Mouse (Mus musculus): ENCODE data around the gene Vegfb. TPM values are rescaled to one million over a fixed set of nuclear protein-coding genes. Genes with fewer than 3 reads are reported as not detected.
A peak's percentile ranks its signal among the peaks of the same experiment; 100 is the strongest.

The Vegfb gene
- polyA plus RNA-seq, 1 experiment from 2014 or later = 153 TPM

DNA sequence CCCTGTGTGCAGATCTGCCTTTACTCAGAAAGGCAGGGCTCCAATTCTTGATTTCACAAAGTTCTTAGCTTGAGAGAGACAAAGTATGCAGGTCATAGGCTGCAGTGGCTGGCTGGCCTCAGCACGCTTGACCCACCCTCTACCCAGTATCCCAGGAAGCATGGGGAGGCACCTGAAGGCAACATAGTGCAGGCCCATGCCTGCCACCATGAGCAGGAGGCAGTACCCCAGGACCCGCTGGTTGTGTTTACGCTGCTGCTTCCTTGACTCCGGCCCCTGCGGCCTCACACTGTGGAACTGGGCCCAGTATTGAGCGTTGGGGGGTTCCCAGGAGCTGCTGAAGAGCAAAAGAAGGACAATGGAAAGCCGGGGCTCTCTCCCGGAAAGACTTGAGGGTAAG, 1.8 kb upstream of the Vegfb start:
- no peak overlapping the region for H3K4me3 ChIP-seq (ENCODE audit: control insufficient read depth in 1 of 2, insufficient read depth in 1 of 2, low read depth in 1 of 2, low read length in 2 of 2)
- H3K4me2 ChIP-seq (ENCODE audit: low read length) = no peak overlapping the region
- no peak overlapping the region for H3K9ac ChIP-seq (ENCODE audit: low read length)
- H3K27me3 ChIP-seq (ENCODE audit: control insufficient read depth, insufficient read depth, low read length) = no peaks in the 10 kb centered on the region
- peaks cover 25% of the 10 kb centered on the region for H3K36me3 ChIP-seq (ENCODE audit: control insufficient read depth, insufficient read depth, low read length)
- H3K4me1 ChIP-seq (ENCODE audit: control insufficient read depth in 2 of 2, insufficient read depth in 2 of 2, low read length in 2 of 2) = peaks cover 16 to 30% of the 10 kb centered on the region in 2 experiments
- WGBS = 90% methylated on average over 8 of the region's 8 CpGs
- no peaks in the 10 kb centered on the region for H3K9me3 ChIP-seq (ENCODE audit: control insufficient read depth, low read length)
- ATAC-seq (ENCODE audit: insufficient number of reproducible peaks, insufficient read depth, low FRiP score, low read depth) = no peak
- no peak overlapping the region for H3K27ac ChIP-seq (replicated peaks in 1 of 2; ENCODE audit: control insufficient read depth in 1 of 2, insufficient read depth in 1 of 2, low read depth in 2 of 2, low read length in 2 of 2)

DNA sequence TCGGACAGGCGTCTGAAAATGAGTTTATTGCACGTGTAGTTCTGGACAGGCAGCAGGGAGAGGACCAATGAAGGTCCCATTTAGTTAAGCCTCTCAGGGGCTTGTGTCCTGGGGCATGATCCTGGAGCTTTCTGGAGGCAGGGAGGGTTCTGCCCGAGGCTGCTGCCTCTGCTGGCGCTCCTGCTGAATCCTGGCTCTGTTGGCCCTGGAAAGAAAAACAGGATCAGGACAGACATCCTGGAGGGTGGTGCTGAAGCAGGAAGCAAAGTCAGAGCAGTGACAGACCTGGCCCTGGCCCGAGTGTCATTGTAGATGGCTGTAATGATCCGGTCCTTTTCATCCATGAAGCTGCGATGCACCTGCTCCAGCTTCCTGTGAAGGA, 444 bp upstream of the Vegfb start:
- peak overlapping the region; percentile 91 to 98 for H3K27ac ChIP-seq (replicated peaks in 1 of 2; ENCODE audit: control insufficient read depth in 1 of 2, insufficient read depth in 1 of 2, low read depth in 2 of 2, low read length in 2 of 2)
- H3K36me3 ChIP-seq (ENCODE audit: control insufficient read depth, insufficient read depth, low read length) = peaks cover 33% of the 10 kb centered on the region
- H3K4me1 ChIP-seq (ENCODE audit: control insufficient read depth in 2 of 2, insufficient read depth in 2 of 2, low read length in 2 of 2) = peaks cover 12 to 24% of the 10 kb centered on the region in 2 experiments
- 7% methylated on average over 8 of the region's 8 CpGs for WGBS
- no peak; the same call in 1 of the 2 replicates for ATAC-seq (ENCODE audit: insufficient number of reproducible peaks, insufficient read depth, low FRiP score, low read depth)
- H3K4me2 ChIP-seq (ENCODE audit: low read length) = peak overlapping the region; percentile 75
- H3K27me3 ChIP-seq (ENCODE audit: control insufficient read depth, insufficient read depth, low read length) = no peaks in the 10 kb centered on the region
- no peaks in the 10 kb centered on the region for H3K9me3 ChIP-seq (ENCODE audit: control insufficient read depth, low read length)
- peak overlapping the region; percentile 69 to 81 for H3K4me3 ChIP-seq (ENCODE audit: control insufficient read depth in 1 of 2, insufficient read depth in 1 of 2, low read depth in 1 of 2, low read length in 2 of 2)
- H3K9ac ChIP-seq (ENCODE audit: low read length) = peak overlapping the region; percentile 90

DNA sequence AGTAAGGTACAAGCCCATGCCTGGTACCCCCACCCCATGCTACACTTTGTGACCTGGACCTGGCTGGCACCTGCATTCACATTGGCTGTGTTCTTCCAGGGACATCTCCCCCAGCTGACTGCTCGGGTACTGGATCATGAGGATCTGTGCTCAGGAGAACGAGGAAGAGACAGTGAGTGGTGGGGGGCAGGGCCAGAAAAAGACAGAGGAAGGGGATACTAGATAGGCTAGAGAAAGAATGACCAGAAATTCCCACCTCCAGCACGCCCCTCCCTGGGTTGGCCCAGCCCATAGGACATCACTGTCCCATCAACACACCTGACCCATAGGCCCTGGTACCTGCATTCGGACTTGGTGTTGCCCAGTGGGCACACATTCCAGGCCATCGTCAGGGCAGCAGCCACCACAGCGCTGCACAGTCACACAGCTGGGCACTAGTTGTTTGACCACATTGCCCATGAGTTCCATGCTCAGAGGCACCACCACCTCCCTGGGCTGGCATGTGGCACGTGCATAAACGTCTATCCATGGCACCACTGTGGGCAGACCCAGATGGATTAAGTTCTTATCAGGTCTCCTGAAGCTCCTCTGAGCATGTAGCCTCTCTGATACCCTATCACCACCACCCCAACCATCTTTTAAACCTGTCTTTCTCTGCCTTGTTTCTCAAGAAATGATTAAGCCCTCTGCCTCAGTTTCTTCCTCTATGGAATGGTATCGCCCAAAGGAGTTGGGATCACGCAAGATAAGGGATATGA, 1.3 kb downstream of the Vegfb start:
- H3K27ac ChIP-seq (replicated peaks in 1 of 2; ENCODE audit: control insufficient read depth in 1 of 2, insufficient read depth in 1 of 2, low read depth in 2 of 2, low read length in 2 of 2) = peak overlapping the region; percentile 91 to 98; a peak in 3 of 4 replicates
- peak overlapping the region; percentile 69 to 81 for H3K4me3 ChIP-seq (ENCODE audit: control insufficient read depth in 1 of 2, insufficient read depth in 1 of 2, low read depth in 1 of 2, low read length in 2 of 2)
- peaks cover 13 to 23% of the 10 kb centered on the region in 2 experiments for H3K4me1 ChIP-seq (ENCODE audit: control insufficient read depth in 2 of 2, insufficient read depth in 2 of 2, low read length in 2 of 2)
- 62% methylated on average over 10 of the region's 10 CpGs for whole genome bisulfite sequencing
- peak overlapping the region; percentile 90 for H3K9ac ChIP-seq (ENCODE audit: low read length)
- no peaks in the 10 kb centered on the region for H3K27me3 ChIP-seq (ENCODE audit: control insufficient read depth, insufficient read depth, low read length)
- peaks cover 49% of the 10 kb centered on the region for H3K36me3 ChIP-seq (ENCODE audit: control insufficient read depth, insufficient read depth, low read length)
- peak overlapping the region; percentile 75 for H3K4me2 ChIP-seq (ENCODE audit: low read length)
- H3K9me3 ChIP-seq (ENCODE audit: control insufficient read depth, low read length) = no peaks in the 10 kb centered on the region
- ATAC-seq (ENCODE audit: insufficient number of reproducible peaks, insufficient read depth, low FRiP score, low read depth) = no peak

DNA sequence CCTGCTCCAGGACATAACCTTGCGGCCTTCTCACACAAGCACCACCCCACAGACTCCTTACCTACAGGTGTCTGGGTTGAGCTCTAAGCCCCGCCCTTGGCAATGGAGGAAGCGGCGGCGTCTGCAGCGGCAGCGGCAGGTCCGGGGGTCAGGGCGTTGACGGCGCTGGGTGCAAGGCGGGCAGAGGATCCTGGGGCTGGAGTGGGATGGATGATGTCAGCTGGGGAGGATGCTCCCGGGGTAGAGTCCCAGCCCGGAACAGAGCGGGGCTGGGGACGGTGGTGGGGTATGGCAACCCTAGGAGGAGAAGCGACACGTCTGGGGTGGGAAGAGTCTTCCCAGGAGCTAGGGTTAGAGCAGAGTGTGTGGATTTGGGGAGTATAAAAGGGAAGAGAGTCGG, 2.2 kb downstream of the Vegfb start:
- no peak overlapping the region for H3K4me2 ChIP-seq (ENCODE audit: low read length)
- ATAC-seq (ENCODE audit: insufficient number of reproducible peaks, insufficient read depth, low FRiP score, low read depth) = no peak
- peaks cover 49% of the 10 kb centered on the region for H3K36me3 ChIP-seq (ENCODE audit: control insufficient read depth, insufficient read depth, low read length)
- H3K9me3 ChIP-seq (ENCODE audit: control insufficient read depth, low read length) = no peaks in the 10 kb centered on the region
- peaks cover 13 to 25% of the 10 kb centered on the region in 2 experiments for H3K4me1 ChIP-seq (ENCODE audit: control insufficient read depth in 2 of 2, insufficient read depth in 2 of 2, low read length in 2 of 2)
- no peak overlapping the region for H3K27ac ChIP-seq (replicated peaks in 1 of 2; ENCODE audit: control insufficient read depth in 1 of 2, insufficient read depth in 1 of 2, low read depth in 2 of 2, low read length in 2 of 2)
- H3K9ac ChIP-seq (ENCODE audit: low read length) = 0 out of 2 replicates have a peak overlapping the region, but pooled peaks have one; percentile 90
- 81% methylated on average over 19 of the region's 19 CpGs for WGBS
- H3K4me3 ChIP-seq (ENCODE audit: control insufficient read depth in 1 of 2, insufficient read depth in 1 of 2, low read depth in 1 of 2, low read length in 2 of 2) = no peak overlapping the region
- H3K27me3 ChIP-seq (ENCODE audit: control insufficient read depth, insufficient read depth, low read length) = no peaks in the 10 kb centered on the region

DNA sequence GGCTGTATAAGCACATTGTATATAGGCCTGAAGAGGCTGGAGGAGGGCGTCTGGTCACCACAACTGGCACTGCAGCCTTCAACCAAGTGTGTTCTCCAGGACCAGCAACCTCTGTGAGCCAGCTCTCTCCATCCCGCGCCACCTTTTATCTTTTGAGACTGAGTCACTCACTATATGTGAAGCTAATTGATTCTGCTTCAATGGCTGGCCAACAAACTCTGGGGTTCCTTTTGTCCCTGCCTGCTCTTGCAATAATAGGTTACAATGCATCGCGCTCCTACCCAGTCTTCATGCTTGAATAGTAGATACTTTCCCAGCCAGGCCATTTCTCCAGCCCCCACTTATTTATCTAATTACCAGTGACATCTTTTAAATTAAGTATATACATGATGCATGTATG, 3.8 kb downstream of the Vegfb start:
- H3K9me3 ChIP-seq (ENCODE audit: control insufficient read depth, low read length) = no peaks in the 10 kb centered on the region
- H3K4me1 ChIP-seq (ENCODE audit: control insufficient read depth in 2 of 2, insufficient read depth in 2 of 2, low read length in 2 of 2) = peaks cover 20 to 31% of the 10 kb centered on the region in 2 experiments
- 95% methylated on average over 5 of the region's 5 CpGs for WGBS
- no peak overlapping the region for H3K27ac ChIP-seq (replicated peaks in 1 of 2; ENCODE audit: control insufficient read depth in 1 of 2, insufficient read depth in 1 of 2, low read depth in 2 of 2, low read length in 2 of 2)
- H3K36me3 ChIP-seq (ENCODE audit: control insufficient read depth, insufficient read depth, low read length) = peaks cover 49% of the 10 kb centered on the region
- no peak overlapping the region for H3K9ac ChIP-seq (ENCODE audit: low read length)
- no peak overlapping the region for H3K4me2 ChIP-seq (ENCODE audit: low read length)
- H3K27me3 ChIP-seq (ENCODE audit: control insufficient read depth, insufficient read depth, low read length) = no peaks in the 10 kb centered on the region
- no peak for ATAC-seq (ENCODE audit: insufficient number of reproducible peaks, insufficient read depth, low FRiP score, low read depth)
- no peak overlapping the region for H3K4me3 ChIP-seq (ENCODE audit: control insufficient read depth in 1 of 2, insufficient read depth in 1 of 2, low read depth in 1 of 2, low read length in 2 of 2)

DNA sequence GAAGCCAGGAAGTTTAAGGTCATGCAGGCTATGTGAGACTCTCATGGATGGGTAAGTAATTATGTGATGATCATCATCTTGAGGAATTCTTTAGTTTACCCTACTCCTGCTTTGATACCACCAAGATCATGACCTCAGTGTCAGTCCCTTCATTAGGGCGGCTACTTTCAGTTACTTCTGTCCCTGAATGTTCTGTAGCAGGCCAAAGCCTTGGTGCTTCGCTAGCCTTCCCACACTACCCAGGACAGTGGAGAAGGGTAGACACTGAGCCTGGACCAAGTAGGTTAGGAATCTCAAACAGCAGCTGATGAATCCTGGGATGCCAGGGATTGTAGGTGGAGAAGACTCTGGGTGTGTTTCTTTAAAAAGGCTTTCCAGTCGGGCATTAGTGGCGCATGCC, 6.0 kb downstream of the Vegfb start:
- Histone ChIP-seq H3K27me3 (ENCODE audit: control insufficient read depth, insufficient read depth, low read length) (no peaks in the 10 kb centered on the region), H3K4me3 (ENCODE audit: control insufficient read depth in 1 of 2, insufficient read depth in 1 of 2, low read depth in 1 of 2, low read length in 2 of 2) (peak overlapping the region in 1 of 2 experiments; percentile 75; a peak in 2 of 4 replicates), H3K4me1 (ENCODE audit: control insufficient read depth in 2 of 2, insufficient read depth in 2 of 2, low read length in 2 of 2) (peaks cover 23 to 40% of the 10 kb centered on the region in 2 experiments), H3K27ac (replicated peaks in 1 of 2; ENCODE audit: control insufficient read depth in 1 of 2, insufficient read depth in 1 of 2, low read depth in 2 of 2, low read length in 2 of 2) (peak overlapping the region; percentile 14 to 97; a peak in 2 of 4 replicates), H3K4me2 (ENCODE audit: low read length) (peak overlapping the region; percentile 71), H3K9me3 (ENCODE audit: control insufficient read depth, low read length) (no peaks in the 10 kb centered on the region), H3K36me3 (ENCODE audit: control insufficient read depth, insufficient read depth, low read length) (peaks cover 70% of the 10 kb centered on the region), H3K9ac (ENCODE audit: low read length) (peak overlapping the region; percentile 85; the same call in 1 of the 2 replicates)
- 86% methylated on average over 4 of the region's 4 CpGs for WGBS
- ATAC-seq (ENCODE audit: insufficient number of reproducible peaks, insufficient read depth, low FRiP score, low read depth) = no peak

DNA sequence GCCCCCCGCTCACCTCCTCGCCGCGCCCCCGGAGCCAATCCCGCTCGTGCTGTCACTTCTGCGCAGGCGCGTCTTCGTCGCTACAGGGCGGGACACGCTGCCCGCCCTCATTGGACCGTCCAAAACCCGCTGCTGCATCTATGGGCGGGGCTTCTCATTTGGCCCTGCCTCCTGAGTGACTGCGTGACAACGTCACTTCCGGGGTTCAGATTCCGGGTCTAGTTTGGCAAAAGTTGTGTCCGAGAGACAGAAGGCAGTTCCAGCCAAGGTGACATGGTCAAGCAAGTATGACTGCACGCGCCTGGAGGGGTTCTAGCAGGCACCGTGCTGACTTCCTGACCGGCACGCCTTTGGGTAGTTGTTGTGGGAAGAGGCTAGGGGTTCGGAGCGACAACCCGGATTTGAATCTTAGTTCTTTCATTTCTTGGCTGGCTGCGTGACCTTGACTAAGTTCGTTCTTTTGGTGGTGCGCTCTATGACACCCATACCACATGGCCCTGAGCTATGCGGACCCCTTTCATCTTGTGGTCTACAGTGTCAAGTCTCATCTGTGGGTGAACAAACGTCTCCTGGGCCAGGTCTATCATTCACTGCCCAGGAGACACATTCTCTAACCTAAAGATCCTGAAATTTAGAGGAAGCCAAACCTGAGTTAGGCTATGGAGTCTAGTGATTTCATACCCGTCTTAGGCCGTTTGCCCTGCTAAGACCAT, 6.9 kb downstream of the Vegfb start, which contains the start of gene Fkbp2:
Fkbp2 (minus strand) TSS at position 121 of the 713 bp plus-strand sequence.
- WGBS = under 1% methylated on average over 38 of the region's 38 CpGs
- peak within 1 kb of the TSS; percentile 71 for H3K4me2 ChIP-seq (ENCODE audit: low read length)
- peak within 1 kb of the TSS; percentile 85 for H3K9ac ChIP-seq (ENCODE audit: low read length)
- peaks cover 66% of the 10 kb centered on the region for H3K36me3 ChIP-seq (ENCODE audit: control insufficient read depth, insufficient read depth, low read length)
- H3K27ac ChIP-seq (replicated peaks in 1 of 2; ENCODE audit: control insufficient read depth in 1 of 2, insufficient read depth in 1 of 2, low read depth in 2 of 2, low read length in 2 of 2) = peak within 1 kb of the TSS; percentile 97 to 99
- H3K4me3 ChIP-seq (ENCODE audit: control insufficient read depth in 1 of 2, insufficient read depth in 1 of 2, low read depth in 1 of 2, low read length in 2 of 2) = peak within 1 kb of the TSS; percentile 75 to 80
- no peaks in the 10 kb centered on the region for H3K27me3 ChIP-seq (ENCODE audit: control insufficient read depth, insufficient read depth, low read length)
- ATAC-seq (ENCODE audit: insufficient number of reproducible peaks, insufficient read depth, low FRiP score, low read depth) = peak; percentile 88
- peaks cover 18 to 38% of the 10 kb centered on the region in 2 experiments; a peak in 3 of 4 replicates for H3K4me1 ChIP-seq (ENCODE audit: control insufficient read depth in 2 of 2, insufficient read depth in 2 of 2, low read length in 2 of 2)
- no peaks in the 10 kb centered on the region for H3K9me3 ChIP-seq (ENCODE audit: control insufficient read depth, low read length)

Measured in heart, embryonic 14.5 days (tissue).